Mouse (Mus musculus) NIH3T3 (cell line): ENCODE measurements around the gene Glod5.
"Not testable (repeated sequence)": the region's sequence is repeated elsewhere in the genome, so short reads cannot be mapped to it uniquely, and the experiment has no call there.

ENCODE experiments used
- DNase-seq: peaks from one replicate; pipeline ENCODE4 v3.0.0-alpha.2; 2012; ENCODE audit warnings: low read depth

Glod5 gene

GRCm38 (mm10) chrX:8018286-8018685, at the start of gene Glod5:
TSS of gene Glod5 (minus strand) at chrX:8018492.
- no peak for DNase-seq

- DNase-seq: not testable (repeated sequence)
Measured at GRCm38 (mm10) chrX:8051044-8051781, 32.9 kb upstream of the Glod5 start.

GRCm38 (mm10) chrX:8033009-8033408, 14.7 kb upstream of the Glod5 start:
- DNase-seq: no peak

GRCm38 (mm10) chrX:8026811-8027210, 8.5 kb upstream of the Glod5 start:
- DNase-seq: peak; percentile 50

- no peak for DNase-seq
Measured at GRCm38 (mm10) chrX:8024795-8025194, 6.5 kb upstream of the Glod5 start.

- DNase-seq: peak; percentile 40
Measured at GRCm38 (mm10) chrX:8020111-8020778, 2.0 kb upstream of the Glod5 start.

- DNase-seq: peak; percentile 77
Measured at GRCm38 (mm10) chrX:8017142-8017541, 1.1 kb downstream of the Glod5 start.

- DNase-seq: not testable (repeated sequence)
Measured at GRCm38 (mm10) chrX:8015675-8016074, 2.6 kb downstream of the Glod5 start.

GRCm38 (mm10) chrX:8013569-8014314, 4.5 kb downstream of the Glod5 start:
- no peak for DNase-seq

GRCm38 (mm10) chrX:8013157-8013556, 5.1 kb downstream of the Glod5 start:
- DNase-seq: no peak

GRCm38 (mm10) chrX:8009356-8009755, 8.9 kb downstream of the Glod5 start:
- DNase-seq: not testable (repeated sequence)

- no peak for DNase-seq
Measured at GRCm38 (mm10) chrX:8008543-8008942, 9.7 kb downstream of the Glod5 start.

- no peak for DNase-seq
Measured at GRCm38 (mm10) chrX:8002971-8003370, 15.3 kb downstream of the Glod5 start.

GRCm38 (mm10) chrX:8002001-8002400, 16.3 kb downstream of the Glod5 start:
- DNase-seq: no peak

GRCm38 (mm10) chrX:8000546-8001192, 17.6 kb downstream of the Glod5 start:
- peak; percentile 71 for DNase-seq

GRCm38 (mm10) chrX:7993068-7993735, 25.1 kb downstream of the Glod5 start:
- no peak for DNase-seq

- no peak for DNase-seq
Measured at GRCm38 (mm10) chrX:7992379-7993067, 25.8 kb downstream of the Glod5 start.

- no peak for DNase-seq
Measured at GRCm38 (mm10) chrX:7981368-7981767, 36.9 kb downstream of the Glod5 start.

GRCm38 (mm10) chrX:7977892-7978291, 40.4 kb downstream of the Glod5 start, which contains the start of gene Gata1:
TSS of gene Gata1 (minus strand) at chrX:7978071.
- no peak for DNase-seq

GRCm38 (mm10) chrX:7971292-7971691, 47.0 kb downstream of the Glod5 start:
- no peak for DNase-seq

GRCm38 (mm10) chrX:7968899-7969298, 49.4 kb downstream of the Glod5 start:
- no peak for DNase-seq
